Mouse (Mus musculus): ENCODE results near the gene Tbc1d9.
"Not testable (repeated sequence)": the region's sequence is repeated elsewhere in the genome, so short reads cannot be mapped to it uniquely, and the experiment has no call there.

The Tbc1d9 gene

DNA sequence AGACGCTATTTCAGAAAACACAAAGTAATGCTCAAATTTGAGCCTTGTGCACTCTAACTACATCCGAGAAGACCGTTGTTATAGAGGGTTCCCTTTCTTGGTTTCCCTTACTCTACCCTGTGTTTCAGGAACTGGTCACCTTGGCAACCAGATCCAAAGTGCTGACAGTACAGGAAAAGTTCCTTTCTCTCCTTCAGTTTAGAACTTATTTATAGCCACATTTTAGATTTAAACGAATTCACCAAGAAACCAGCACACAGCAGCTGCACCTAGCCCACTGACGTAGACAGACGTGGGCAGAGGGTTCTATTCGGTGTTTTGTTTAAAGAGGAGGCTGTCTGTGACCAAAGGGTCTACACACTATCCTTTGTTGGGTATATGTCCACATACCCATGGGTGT lies 79.0 kb downstream of the Tbc1d9 start:
- no peak for DNase-seq

DNA sequence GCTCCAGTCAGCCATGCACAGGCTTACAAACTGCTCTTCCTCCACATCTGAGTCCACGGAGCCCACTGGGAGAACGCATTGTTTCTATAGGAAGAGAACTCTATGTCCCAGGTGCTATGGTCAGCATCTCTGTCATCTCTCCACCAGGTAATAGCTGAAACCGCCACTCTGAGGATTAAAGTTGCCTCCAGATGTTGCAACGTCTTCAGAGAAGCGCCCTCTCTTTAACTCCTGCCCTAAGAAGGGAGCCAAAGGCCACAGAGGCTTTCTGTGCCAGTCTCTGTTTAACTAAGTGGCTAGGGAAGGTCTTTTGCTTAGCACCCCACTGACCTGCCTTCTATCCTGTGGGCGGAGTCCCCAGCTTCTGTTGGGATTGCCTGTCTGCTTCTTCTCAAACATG lies 85.7 kb downstream of the Tbc1d9 start:
- DNase-seq, result no peak

DNA sequence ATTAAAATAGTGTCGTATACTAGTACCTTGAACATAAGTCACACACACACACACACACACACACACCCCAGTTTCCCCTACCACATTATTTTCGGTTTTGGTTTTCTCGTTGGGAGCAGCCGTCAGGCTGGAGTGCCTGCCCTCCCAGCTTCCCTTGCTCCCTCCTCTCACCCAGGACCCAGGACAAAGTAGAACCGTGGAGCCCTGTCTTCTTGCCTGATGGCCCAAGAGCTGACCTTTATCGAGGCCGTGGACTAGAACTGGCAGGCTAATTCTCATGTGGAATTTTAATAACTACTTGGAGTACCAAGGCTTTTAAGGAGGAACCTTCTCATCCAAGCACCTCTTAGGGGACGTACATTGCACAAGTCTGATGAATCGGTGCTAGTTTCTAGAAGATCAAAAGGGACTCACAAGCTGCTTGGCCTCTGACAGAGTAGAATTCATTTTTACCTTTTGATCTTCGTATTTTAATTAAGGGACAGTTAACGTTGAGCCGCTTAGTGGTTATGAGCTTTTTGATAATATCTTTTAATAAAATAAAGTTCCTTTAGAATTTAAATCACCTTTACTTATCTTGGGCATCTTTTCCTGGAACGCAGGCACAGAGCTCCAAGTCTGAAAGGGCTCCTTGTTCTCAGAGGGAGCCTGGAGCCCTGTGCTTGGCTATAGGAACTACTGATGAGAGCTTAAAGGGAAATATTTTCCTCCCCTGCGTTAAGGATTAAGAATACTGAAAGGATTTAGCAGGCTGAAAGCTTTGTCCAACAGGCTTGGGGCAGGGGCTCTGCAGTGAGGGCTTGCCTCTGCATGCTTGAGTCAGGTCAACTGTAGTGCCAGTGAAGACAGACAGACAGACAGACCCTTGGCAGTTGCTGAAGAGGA lies 86.5 kb downstream of the Tbc1d9 start:
- peak; percentile 16 for DNase-seq

DNA sequence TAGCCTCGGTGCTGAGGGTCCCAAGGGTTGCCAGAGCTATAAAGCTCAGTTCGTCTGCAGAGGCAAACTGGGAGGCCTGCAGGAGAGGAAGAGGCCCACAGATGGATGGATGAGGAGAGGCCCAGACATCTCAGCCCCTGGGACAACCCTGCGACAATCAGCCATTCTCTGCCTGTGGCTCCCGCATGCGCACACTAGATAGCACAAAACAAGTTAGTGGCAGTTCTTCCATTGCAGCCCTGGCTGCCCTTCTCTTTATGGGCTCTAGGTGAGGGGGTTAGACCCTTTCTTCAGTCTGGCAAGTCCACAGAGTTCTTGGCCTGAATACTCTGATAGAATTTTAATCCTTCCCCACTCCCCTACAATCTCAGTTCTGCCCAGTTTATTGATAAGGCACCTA lies 87.6 kb downstream of the Tbc1d9 start:
- DNase-seq, result no peak

DNA sequence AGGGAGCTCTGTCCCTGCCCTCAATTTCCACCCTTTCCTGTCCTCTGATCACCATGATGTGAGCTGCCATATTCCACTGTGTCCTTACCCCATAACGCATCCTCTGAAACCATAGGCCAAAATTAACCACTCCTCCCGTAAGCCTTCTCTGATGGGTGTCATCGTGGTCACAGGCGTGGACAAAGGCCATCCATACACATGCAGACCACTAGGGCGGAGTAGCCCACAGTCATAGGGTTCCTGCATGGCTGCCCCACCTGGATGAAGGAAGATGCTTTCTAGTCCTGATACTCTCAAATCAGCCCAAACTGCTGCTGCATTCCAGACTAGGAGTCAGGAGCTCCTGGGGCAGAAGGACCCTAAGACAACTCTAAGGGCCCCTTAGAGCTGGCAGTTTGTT lies 92.5 kb downstream of the Tbc1d9 start:
- DNase-seq, result no peak

DNA sequence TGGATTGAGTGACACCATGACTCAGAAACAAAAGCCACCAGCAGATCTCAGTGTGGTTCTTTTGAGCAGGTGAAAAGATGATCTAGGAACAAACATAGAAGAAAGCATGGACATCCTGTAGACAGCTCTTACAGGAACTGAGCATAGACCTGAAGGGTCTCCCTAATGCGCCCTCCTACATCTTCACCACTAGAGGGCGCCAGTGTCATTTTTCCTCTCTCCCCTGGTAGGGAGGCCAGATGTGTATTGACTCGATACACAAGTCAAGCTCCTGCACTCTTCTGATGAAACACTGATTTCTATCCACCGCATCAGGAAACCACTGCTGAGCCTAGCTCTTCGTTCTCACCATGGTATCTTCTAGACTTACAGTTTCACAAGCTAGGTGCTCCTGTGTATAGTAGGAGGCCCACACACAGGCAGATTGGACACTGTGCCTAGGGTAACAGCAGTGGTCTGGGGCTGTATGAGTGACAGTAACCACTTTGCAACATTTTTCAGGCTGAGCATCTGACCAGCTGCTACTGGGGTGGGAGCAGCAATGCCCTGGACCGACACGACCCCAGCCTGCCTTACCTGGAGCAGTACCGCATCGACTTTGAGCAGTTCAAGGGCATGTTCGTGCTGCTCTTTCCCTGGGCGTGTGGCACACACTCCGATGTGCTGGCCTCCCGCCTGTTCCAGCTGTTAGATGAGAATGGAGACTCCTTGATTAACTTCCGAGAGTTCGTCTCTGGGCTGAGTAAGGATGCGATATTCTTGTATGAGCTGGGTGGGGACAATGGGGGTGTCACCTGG lies 95.5 kb downstream of the Tbc1d9 start:
- DNase-seq, result peak; percentile 78

DNA sequence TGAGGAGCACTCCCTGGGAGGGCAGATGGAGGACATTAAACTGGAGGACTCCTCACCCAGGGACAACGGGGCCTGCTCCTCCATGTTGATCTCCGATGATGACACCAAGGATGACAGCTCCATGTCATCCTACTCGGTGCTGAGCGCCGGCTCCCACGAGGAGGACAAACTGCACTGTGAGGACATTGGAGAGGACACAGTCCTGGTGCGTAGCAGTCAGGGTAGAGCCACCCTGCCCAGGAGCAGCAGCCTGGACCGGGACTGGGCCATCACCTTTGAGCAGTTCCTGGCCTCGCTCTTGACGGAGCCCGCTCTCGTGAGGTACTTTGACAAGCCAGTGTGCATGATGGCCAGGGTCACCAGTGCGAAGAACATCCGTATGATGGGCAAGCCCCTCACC lies 106.0 kb downstream of the Tbc1d9 start:
- DNase-seq, result no peak

DNA sequence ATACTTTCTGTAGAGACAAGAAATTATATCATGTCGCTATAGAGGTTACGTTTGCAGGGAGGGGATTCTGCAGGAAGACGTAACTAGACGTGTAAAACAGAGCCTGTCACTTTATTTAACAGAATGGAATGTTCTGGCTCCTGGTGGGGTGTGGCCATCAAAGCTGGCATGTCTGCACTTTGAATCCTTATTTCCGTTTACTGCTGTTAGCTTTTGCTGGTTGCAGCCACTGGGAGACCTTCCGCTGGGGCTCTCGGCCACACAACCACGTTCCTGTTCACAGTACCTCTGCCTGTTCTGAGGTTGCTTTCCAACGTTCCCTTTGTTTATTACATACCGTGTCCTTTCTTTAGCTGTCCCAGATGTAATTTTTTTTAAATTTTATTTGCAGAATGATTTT lies 107.3 kb downstream of the Tbc1d9 start:
- DNase-seq, result no peak

DNA sequence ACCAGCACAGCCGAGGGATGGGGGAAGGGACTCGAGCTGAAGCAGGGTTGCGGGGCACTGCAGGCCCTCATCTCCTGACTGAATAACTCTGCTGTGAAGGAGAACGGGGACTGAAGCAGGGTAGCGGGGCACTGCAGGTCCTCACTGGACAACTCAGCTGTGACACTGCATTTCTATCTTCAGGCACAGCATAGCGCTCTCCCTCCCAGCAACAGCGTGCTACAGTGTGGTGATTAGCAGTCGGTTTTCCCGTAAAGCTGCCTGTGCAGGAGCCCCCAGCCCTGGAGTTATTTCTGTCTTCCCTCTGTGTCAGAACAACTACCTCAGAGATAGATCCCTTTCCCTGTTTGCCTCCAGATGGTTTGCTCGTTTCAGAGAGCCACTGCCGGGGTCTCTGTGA lies 109.3 kb downstream of the Tbc1d9 start:
- no peak for DNase-seq

DNA sequence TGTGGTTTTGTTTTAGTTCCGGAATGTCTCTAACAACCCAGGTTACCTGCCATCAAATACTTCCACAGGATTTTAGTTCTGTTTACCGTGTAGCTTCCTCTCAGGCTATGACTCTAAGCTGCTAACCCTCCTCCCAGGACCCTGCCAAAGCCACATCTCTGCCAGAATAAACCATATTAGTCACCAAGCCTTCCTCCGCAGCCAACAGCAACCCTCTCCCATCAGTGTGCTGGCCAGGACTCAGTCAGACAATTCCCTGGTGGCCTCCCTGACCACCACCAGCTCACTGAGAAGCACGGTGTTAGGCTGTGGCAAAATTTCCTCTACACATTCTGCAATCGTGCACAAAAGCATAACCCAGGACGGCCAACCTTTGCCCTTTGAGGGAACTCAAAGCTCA lies 113.3 kb downstream of the Tbc1d9 start:
- no peak for DNase-seq

DNA sequence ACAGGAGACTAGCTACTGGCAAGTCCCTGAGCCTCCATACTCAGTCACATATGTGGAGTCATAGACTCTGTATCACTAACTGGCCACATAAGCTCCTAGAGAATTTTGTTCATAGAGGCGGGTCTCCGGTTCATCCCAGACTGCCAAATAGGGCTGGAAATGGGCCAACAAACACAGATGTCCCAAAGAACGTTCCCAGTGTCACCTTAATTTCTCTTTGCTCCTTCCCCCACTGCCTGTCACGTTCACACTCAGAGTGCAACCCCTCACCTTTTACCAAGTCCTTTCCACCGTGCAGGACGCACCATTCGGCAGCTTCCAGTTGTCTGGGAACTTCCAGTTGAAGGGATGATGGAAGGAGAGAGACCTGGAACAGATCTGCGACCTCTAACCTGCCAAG lies 120.2 kb downstream of the Tbc1d9 start:
- no peak for DNase-seq

DNA sequence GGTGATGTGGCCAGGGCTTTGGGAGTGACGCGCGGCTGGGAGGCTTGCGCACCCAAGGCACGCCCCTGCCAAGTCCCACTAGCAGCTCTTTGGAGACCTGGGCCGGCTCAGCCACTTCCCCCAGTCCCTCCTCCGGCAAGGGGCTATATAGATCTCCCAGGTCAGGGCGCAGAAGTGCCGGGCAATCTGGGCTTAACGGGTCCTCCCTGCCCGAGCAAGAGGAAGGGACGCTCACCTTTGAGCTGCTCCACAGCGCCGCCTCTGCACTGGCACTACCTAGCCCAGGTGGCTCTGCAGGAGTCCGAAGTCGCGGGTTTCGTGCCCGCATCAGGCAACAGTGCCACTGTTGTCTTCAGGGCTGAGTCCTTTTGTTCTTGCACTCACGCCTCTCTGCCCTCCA lies 125.0 kb downstream of the Tbc1d9 start, which contains the start of gene Ucp1:
Ucp1 (plus strand) TSS at position 177 of the 400 bp plus-strand sequence.
- DNase-seq, result peak; percentile 18

DNA sequence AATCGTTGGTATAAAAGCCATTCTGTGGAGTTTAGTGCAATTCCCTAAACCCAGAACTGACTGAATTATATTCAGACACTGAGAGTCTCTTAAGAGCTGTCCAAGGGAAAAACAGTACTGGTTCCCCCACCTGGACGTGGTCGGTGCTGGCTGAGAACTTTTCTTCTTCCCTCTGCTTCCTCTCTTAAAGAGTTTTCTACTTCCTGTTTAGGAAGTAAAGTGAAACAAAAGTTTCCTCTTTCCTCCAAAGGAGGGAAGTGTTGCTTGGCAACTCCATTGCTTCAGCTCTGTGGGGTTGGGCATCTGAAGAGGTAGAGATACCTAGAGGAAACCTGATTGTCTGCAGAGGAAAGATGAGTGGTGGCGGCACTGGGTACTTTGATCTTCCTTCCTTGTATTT lies 132.2 kb downstream of the Tbc1d9 start:
- no peak for DNase-seq

DNA sequence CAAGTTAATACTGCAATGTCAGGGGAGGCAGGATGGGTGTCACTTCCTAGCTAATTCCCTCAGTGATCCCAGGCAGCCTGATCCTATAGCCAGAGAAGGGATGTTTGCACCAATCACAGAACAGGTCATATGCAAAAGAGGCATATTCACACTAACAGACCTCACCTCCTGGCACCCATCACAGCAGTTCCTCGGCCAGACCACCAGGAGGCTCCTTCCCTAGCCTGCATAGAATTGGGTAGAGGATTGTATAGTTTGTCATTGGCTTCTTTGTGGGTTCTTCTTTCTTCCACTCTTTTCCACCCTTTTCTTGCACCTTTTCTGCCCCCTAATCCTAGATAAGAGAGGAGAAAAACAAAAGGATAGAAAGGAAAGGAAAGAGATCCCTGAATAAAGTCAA lies 135.0 kb downstream of the Tbc1d9 start:
- DNase-seq, result peak; percentile 12

DNA sequence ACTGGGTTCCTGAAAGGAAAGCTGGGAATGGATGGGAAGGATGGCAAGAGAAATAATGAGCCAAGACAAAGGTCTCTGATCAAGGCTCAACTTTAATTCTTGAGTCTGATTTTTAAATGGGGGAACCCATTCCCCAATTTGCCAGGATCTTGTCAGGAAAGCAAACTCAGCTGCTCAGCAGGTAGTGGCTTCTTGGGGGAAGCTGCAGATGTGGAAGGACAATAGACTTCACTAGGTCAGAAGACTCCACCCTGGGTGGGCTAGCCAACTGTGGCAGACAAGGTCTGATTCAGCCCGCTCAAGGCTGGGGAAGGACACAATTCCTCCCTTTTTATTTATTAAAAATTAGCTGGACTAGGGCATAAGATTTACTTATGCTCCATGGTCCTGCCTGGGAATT lies 139.8 kb downstream of the Tbc1d9 start:
- no peak for DNase-seq

DNA sequence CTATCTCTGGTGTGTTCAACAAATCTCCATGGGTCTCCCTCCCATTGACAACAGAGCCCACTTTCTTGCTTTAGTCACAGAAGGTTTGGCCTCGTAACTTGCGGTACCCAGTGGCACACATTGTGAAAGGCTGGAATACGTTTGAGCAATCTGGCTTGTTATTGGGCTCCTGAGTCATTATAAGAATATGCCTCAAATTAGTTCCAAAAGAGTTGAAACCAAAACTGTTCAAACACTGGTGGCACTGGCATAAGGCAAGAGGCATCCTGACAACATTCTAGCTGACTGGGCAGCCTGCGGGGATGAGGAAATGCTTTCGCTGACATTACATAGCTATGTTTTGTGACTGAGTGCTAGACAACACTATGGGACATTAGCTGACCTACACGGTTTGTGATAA lies 144.7 kb downstream of the Tbc1d9 start:
- no peak for DNase-seq

DNA sequence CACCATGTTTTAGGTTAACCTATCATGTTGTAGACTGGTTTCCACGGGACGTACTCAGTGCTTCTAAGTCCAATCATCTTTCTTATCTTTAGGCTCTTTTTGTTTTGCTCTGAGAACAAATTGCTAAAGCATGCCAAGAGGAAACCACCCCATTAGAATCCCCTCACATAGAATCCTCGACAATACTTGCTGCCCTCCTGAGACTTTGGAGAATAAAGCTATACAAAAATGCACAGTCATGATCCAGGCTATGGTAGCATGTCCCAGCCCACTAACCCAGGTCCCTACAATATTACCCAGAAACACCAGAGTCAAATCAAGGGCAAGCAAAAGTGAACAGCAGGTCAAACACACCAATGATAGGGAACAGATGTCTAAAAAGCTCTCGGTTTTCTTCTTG lies 149.9 kb downstream of the Tbc1d9 start:
- not testable (repeated sequence) for DNase-seq

DNA sequence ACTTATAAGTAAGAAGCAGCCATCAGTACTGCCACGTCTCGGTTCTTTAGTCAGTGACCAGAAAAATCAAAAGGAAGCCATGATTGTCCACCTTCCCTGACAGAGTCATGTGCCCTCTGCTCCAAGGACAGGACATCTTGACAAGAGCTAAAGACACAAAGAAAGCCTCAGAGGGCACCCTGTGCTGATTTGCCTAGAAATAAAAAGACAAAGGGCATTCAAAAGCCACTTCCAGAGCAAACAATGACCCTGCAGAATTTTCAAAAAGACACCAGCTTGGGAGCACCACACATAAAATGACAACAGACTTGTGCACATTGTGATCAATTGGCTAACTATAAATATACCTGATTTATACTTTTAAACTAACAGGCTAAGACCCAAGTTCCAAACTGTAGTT lies 150.5 kb downstream of the Tbc1d9 start:
- DNase-seq, result no peak

DNA sequence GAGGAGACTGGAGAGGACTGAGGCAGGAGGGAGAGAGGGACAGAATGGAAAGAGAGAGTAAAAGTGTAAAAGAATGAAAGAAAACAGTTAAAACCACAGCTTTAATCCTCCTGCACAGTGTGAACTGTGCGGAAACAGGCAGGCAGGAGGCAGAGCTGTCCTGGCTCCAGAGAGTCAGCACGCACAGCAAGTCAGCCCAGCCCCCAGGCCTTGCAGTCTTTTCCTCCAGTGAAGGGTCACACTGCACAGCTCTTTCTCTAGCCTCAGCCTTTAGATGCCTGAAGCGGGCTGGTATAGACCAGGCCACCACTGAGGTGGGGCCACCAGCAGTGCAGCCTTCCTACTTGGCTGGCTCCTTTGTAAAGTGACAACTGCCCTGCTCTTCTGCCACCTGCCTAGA lies 155.4 kb downstream of the Tbc1d9 start:
- DNase-seq, result no peak

DNA sequence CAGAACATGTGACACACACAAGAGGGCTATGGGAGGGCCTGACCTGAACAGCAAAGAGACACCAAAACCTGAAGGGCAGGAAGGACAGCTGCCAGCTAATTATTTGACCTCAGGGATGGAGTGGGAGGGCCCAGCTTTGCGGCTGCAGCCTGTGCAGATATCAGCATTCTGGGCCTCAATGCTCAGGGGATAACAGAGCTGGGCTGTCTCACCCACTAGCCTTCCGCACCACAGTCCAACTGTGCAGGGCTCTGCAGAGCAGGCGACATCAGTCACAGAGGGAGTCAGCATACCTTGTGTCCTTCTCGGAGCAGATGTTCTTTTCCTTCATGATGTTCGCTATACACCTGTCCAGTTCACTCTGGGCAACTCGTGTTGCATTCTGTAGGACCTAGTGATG lies 157.2 kb downstream of the Tbc1d9 start:
- DNase-seq, result no peak

Data from retina, postnatal 1 day (tissue).